Mouse (Mus musculus): ENCODE results near the gene Cep126.

DNA sequence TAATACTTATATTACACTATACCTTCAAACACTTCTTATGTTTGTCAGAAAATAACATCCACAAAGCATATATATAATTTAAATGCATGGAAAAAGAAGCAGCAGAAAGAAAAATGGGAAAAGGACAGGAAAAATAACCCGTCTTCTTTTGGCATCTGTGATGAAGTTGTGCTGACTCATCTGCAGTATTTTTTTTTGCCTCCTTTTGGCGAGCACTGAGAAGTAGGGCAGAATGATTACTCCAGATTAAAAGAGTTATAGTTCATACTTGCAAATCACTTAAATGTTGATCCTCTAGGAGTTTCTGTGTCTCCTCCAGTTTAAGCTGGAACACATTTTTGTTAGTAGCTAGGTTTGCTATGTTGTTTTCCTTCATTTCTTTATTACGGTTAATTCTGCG is 31.0 kb downstream of the Cep126 start:
- TF ChIP-seq CTCF (IDR thresholded peaks at IDR 0.05; ENCODE audit: low read depth) (no peak), EP300 (IDR thresholded peaks at IDR 0.05; ENCODE audit: low read depth) (no peak)

Data from heart, postnatal 0 days (tissue).